Mouse (Mus musculus) brain, embryonic 14.5 days (tissue): ENCODE results near the gene Hist1h2bf.

Source experiments
- CTCF ChIP-seq: fragments of 200-500 bp; IDR thresholded peaks from 2 replicates; pipeline ENCODE4 v1.5.1; 2012; ENCODE audit warnings: inconsistent platforms, mild to moderate bottlenecking, moderate library complexity, borderline replicate concordance; ENCODE audit not compliant: insufficient read depth, insufficient read length; ENCODE audit errors: extremely low read depth
- POLR2A ChIP-seq: fragments of 200-500 bp; IDR thresholded peaks from 2 replicates; pipeline ENCODE4 v1.6.1; 2012; ENCODE audit warnings: mild to moderate bottlenecking, inconsistent platforms, borderline replicate concordance; ENCODE audit not compliant: poor library complexity, insufficient read depth, insufficient read length, severe bottlenecking; ENCODE audit errors: extremely low read depth

GRCm38 (mm10) chr13:23586099-23586939 is 12.3 kb upstream of the Hist1h2bf start:
- TF ChIP-seq POLR2A (no peak), CTCF (no peak)
